ENCODE assay signal across 8 mouse cellular contexts in genomic region chr13:98016923-98017588, GRCm38 (mm10).
DNase-seq lines count a peak whose midpoint lies in the region; ATAC-seq and TF ChIP-seq lines count a peak whose summit lies in the region.

No protein-coding gene starts in this region.

- peak overlapping the region; percentile 51 for H3K4me3 ChIP-seq in embryonic facial prominence, embryonic 13.5 days
- H3K4me3 ChIP-seq in intestine, embryonic 15.5 days (replicated peaks) = peak overlapping the region; percentile 40
- H3K4me3 ChIP-seq in limb, embryonic 13.5 days = peak overlapping the region; percentile 54
- peak overlapping the region; percentile 49 for H3K4me3 ChIP-seq in neural tube, embryonic 15.5 days (replicated peaks)
- H3K4me3 ChIP-seq in thymus, adult 2 months (ENCODE audit: control insufficient read depth, insufficient read depth, low read length) = no peak overlapping the region

- peak; percentile 15 to 20 for DNase-seq in cerebellum, postnatal 25 days
- DNase-seq in cerebellum, adult 11-12 months = no peak
- no peak for DNase-seq in thymus, adult 2 months
- no peak for DNase-seq in gastrocnemius, adult 18-20 months (ENCODE audit: low spot score)

- peak overlapping the region; percentile 91 for H3K4me2 ChIP-seq in embryonic facial prominence, embryonic 13.5 days
- H3K4me2 ChIP-seq in intestine, embryonic 15.5 days (replicated peaks) = peak overlapping the region; percentile 83
- peak overlapping the region; percentile 86 for H3K4me2 ChIP-seq in limb, embryonic 13.5 days (replicated peaks)
- peak overlapping the region; percentile 85 for H3K4me2 ChIP-seq in neural tube, embryonic 15.5 days

- peaks cover 6% of the 10 kb centered on the region; the same call in 1 of the 2 replicates for H3K27me3 ChIP-seq in embryonic facial prominence, embryonic 13.5 days
- H3K27me3 ChIP-seq in intestine, embryonic 15.5 days (replicated peaks) = no peaks in the 10 kb centered on the region; the same call in 1 of the 2 replicates
- no peaks in the 10 kb centered on the region for H3K27me3 ChIP-seq in limb, embryonic 13.5 days
- H3K27me3 ChIP-seq in neural tube, embryonic 15.5 days (replicated peaks) = no peaks in the 10 kb centered on the region
- H3K27me3 ChIP-seq in thymus, adult 2 months (ENCODE audit: control insufficient read depth, insufficient read depth, low read length) = no peaks in the 10 kb centered on the region; the same call in 1 of the 2 replicates

- peak overlapping the region; percentile 71; the same call in 1 of the 2 replicates for H3K27ac ChIP-seq in embryonic facial prominence, embryonic 13.5 days
- no peak overlapping the region for H3K27ac ChIP-seq in intestine, embryonic 15.5 days
- H3K27ac ChIP-seq in limb, embryonic 13.5 days = peak overlapping the region; percentile 88; the same call in 1 of the 2 replicates
- H3K27ac ChIP-seq in neural tube, embryonic 15.5 days (replicated peaks) = peak overlapping the region; percentile 88
- no peak overlapping the region for H3K27ac ChIP-seq in thymus, adult 2 months (ENCODE audit: control insufficient read depth, insufficient read depth, low read length)

- TF ChIP-seq POLR2A in thymus, adult 2 months (IDR thresholded peaks at IDR 0.05; ENCODE audit: control insufficient read depth, extremely low read depth, insufficient read depth, low read length, poor library complexity) = no peak

- peak overlapping the region; percentile 74 for H3K9ac ChIP-seq in embryonic facial prominence, embryonic 13.5 days
- H3K9ac ChIP-seq in intestine, embryonic 15.5 days = 0 out of 2 replicates have a peak overlapping the region, but pooled peaks have one; percentile 8
- peak overlapping the region; percentile 74 for H3K9ac ChIP-seq in limb, embryonic 13.5 days
- peak overlapping the region; percentile 59 for H3K9ac ChIP-seq in neural tube, embryonic 15.5 days (replicated peaks)

- no peak for ATAC-seq in embryonic facial prominence, embryonic 13.5 days (ENCODE audit: insufficient number of reproducible peaks, insufficient read depth, low FRiP score, low TSS enrichment, low read depth)
- ATAC-seq in intestine, embryonic 15.5 days = peak; percentile 80
- peak; percentile 58; the same call in 1 of the 2 replicates for ATAC-seq in limb, embryonic 13.5 days (ENCODE audit: low FRiP score, low read depth)
- peak; percentile 78 for ATAC-seq in neural tube, embryonic 15.5 days (ENCODE audit: low FRiP score)

- H3K9me3 ChIP-seq in embryonic facial prominence, embryonic 13.5 days = no peaks in the 10 kb centered on the region
- H3K9me3 ChIP-seq in intestine, embryonic 15.5 days = no peaks in the 10 kb centered on the region
- no peaks in the 10 kb centered on the region for H3K9me3 ChIP-seq in limb, embryonic 13.5 days
- H3K9me3 ChIP-seq in neural tube, embryonic 15.5 days (replicated peaks) = no peaks in the 10 kb centered on the region

- H3K4me1 ChIP-seq in embryonic facial prominence, embryonic 13.5 days = peaks cover 15% of the 10 kb centered on the region
- peaks cover 11% of the 10 kb centered on the region; the same call in 1 of the 2 replicates for H3K4me1 ChIP-seq in intestine, embryonic 15.5 days (replicated peaks)
- peaks cover 28% of the 10 kb centered on the region for H3K4me1 ChIP-seq in limb, embryonic 13.5 days
- peaks cover 17% of the 10 kb centered on the region for H3K4me1 ChIP-seq in neural tube, embryonic 15.5 days
- H3K4me1 ChIP-seq in thymus, adult 2 months (replicated peaks; ENCODE audit: control insufficient read depth, insufficient read depth, low read length) = no peaks in the 10 kb centered on the region

- WGBS in embryonic facial prominence, embryonic 13.5 days = 26% methylated on average over 12 of the region's 12 CpGs
- WGBS in intestine, embryonic 15.5 days = 25% methylated on average over 12 of the region's 12 CpGs
- 21% methylated on average over 12 of the region's 12 CpGs for WGBS in limb, embryonic 13.5 days
- WGBS in neural tube, embryonic 15.5 days = 8% methylated on average over 12 of the region's 12 CpGs
- 36% methylated on average over 12 of the region's 12 CpGs for WGBS in thymus, adult 2 months

- no peaks in the 10 kb centered on the region for H3K36me3 ChIP-seq in embryonic facial prominence, embryonic 13.5 days
- no peaks in the 10 kb centered on the region for H3K36me3 ChIP-seq in intestine, embryonic 15.5 days
- H3K36me3 ChIP-seq in limb, embryonic 13.5 days = no peaks in the 10 kb centered on the region
- no peaks in the 10 kb centered on the region for H3K36me3 ChIP-seq in neural tube, embryonic 15.5 days
- H3K36me3 ChIP-seq in thymus, adult 2 months (ENCODE audit: control insufficient read depth, insufficient read depth, low read length) = no peaks in the 10 kb centered on the region

- no peak for TF ChIP-seq CTCF in thymus, adult 2 months (IDR thresholded peaks at IDR 0.05; ENCODE audit: borderline replicate concordance, control insufficient read depth, extremely low read depth, insufficient read depth, low read length, poor library complexity)

Comparison
In these comparisons a context has a peak if more than half of its experiments do, and no peak if none do; other contexts are left out.
1. DNase-seq: peak in cerebellum, postnatal 25 days (2 of 2); none in cerebellum, adult 11-12 months (single experiment), thymus, adult 2 months (single experiment) and gastrocnemius, adult 18-20 months (single experiment).
2. H3K27ac ChIP-seq: peak in embryonic facial prominence, embryonic 13.5 days (single experiment), limb, embryonic 13.5 days (single experiment) and neural tube, embryonic 15.5 days (single experiment); none in intestine, embryonic 15.5 days (single experiment) and thymus, adult 2 months (single experiment).
3. H3K9ac ChIP-seq: peak in every context shown above with its lines; median percentile 74 in embryonic facial prominence, embryonic 13.5 days; 74 in limb, embryonic 13.5 days; 59 in neural tube, embryonic 15.5 days; 8 in intestine, embryonic 15.5 days.
4. Peak in every context shown above with its lines, with median percentiles within 50 percentile points of each other: H3K4me2 ChIP-seq.